Mouse (Mus musculus): ENCODE data around the gene Epb41l1. TPM values are rescaled to one million over a fixed set of nuclear protein-coding genes. Genes with fewer than 3 reads are reported as not detected.

Epb41l1 gene
- polyA plus RNA-seq (2015; fragmentation: Illumina TruSeq; extraction: RNeasy Lipid Tissue Mini Kit (QIAGEN cat#74804); ENCODE audit: low read depth, low replicate concordance), result 230 TPM

GRCm38 (mm10) chr2:156420694-156421380, at the start of gene Epb41l1:
Gene Epb41l1 (plus strand): TSS chr2:156420909.

GRCm38 (mm10) chr2:156547123-156547891, 126.6 kb downstream of the Epb41l1 start, which contains the start of gene Aar2:
Gene Aar2 (plus strand): TSS chr2:156547584.

Other genes starting within 250 kb of the Epb41l1 start
- gene Rbm39, start 240.7 kb upstream of the Epb41l1 start, polyA plus RNA-seq (2015; fragmentation: Illumina TruSeq; extraction: RNeasy Lipid Tissue Mini Kit (QIAGEN cat#74804); ENCODE audit: low read depth, low replicate concordance), result 187 TPM
- gene Phf20, start 224.4 kb upstream of the Epb41l1 start, polyA plus RNA-seq (2015; fragmentation: Illumina TruSeq; extraction: RNeasy Lipid Tissue Mini Kit (QIAGEN cat#74804); ENCODE audit: low read depth, low replicate concordance), result 35.2 TPM
- gene Cnbd2, start 108.6 kb upstream of the Epb41l1 start, polyA plus RNA-seq (2015; fragmentation: Illumina TruSeq; extraction: RNeasy Lipid Tissue Mini Kit (QIAGEN cat#74804); ENCODE audit: low read depth, low replicate concordance), result 8.5 TPM
- gene Scand1, start 108.2 kb upstream of the Epb41l1 start, polyA plus RNA-seq (2015; fragmentation: Illumina TruSeq; extraction: RNeasy Lipid Tissue Mini Kit (QIAGEN cat#74804); ENCODE audit: low read depth, low replicate concordance), result 17.7 TPM
- 32.4 TPM for gene Aar2, start 126.7 kb downstream of the Epb41l1 start, polyA plus RNA-seq (2015; fragmentation: Illumina TruSeq; extraction: RNeasy Lipid Tissue Mini Kit (QIAGEN cat#74804); ENCODE audit: low read depth, low replicate concordance)
- gene Dlgap4, start 192.8 kb downstream of the Epb41l1 start, polyA plus RNA-seq (2015; fragmentation: Illumina TruSeq; extraction: RNeasy Lipid Tissue Mini Kit (QIAGEN cat#74804); ENCODE audit: low read depth, low replicate concordance), result 135 TPM

Data from brain, adult 10 weeks (tissue).